Mouse (Mus musculus): Measurements from ENCODE around the gene Gzma. TPM values are rescaled to one million over a fixed set of nuclear protein-coding genes. Genes with fewer than 3 reads are reported as not detected.

Gene Gzma
- not detected for polyA plus RNA-seq (2015; fragmentation: Illumina TruSeq; extraction: RNeasy Lipid Tissue Mini Kit (QIAGEN cat#74804); ENCODE audit: insufficient read depth, low read depth, low replicate concordance)

GRCm38 (mm10) chr13:113100879-113101278, at the start of gene Gzma:
Gzma (minus strand) TSS chr13:113100981.

DNA sequence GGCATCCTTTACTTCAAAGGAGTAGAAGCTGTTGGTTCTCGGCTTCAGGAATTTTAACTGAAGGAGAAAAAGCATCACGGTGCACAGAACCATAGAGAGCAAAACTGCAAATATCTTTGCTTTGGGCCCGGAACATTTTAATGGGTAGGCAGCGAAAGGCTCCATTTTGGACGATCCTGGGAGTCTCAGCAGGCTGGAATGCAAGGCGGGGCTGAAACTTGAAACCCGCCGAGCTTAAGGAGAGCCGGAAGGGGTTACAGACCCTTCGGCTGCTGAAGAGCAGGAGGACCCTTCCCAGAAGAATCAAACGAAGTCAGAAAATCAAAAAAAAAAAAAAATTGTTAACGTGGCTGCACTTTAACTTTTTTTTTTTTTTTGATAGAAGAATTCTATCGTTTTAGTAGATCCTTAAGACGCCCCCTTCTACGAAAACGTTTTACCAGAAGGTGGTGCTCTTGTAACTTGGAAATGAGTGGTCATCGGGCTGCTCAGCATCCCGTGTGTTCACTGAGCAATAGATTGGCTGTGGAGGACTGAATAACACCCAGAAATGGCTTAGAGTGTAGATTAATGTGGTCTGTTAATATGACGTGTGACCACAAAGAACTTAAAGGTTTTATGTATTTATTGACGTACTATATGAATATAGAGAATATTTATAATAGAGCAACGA, 54.4 kb downstream of the Gzma start, which contains the start of gene Gpx8:
Gene Gpx8 (minus strand): TSS at position 200 of the 673 bp plus-strand sequence.

Other genes with a start within 250 kb of the Gzma start
- 7.6 TPM for gene Mtrex, start 173.6 kb downstream of the Gzma start, polyA plus RNA-seq (2015; fragmentation: Illumina TruSeq; extraction: RNeasy Lipid Tissue Mini Kit (QIAGEN cat#74804); ENCODE audit: insufficient read depth, low read depth, low replicate concordance)
- 2.2 TPM for gene Dhx29, start 173.5 kb downstream of the Gzma start, polyA plus RNA-seq (2015; fragmentation: Illumina TruSeq; extraction: RNeasy Lipid Tissue Mini Kit (QIAGEN cat#74804); ENCODE audit: insufficient read depth, low read depth, low replicate concordance)
- gene Ccno, start 113.2 kb downstream of the Gzma start, polyA plus RNA-seq (2015; fragmentation: Illumina TruSeq; extraction: RNeasy Lipid Tissue Mini Kit (QIAGEN cat#74804); ENCODE audit: insufficient read depth, low read depth, low replicate concordance) = not detected
- gene Mcidas, start 107.1 kb downstream of the Gzma start, polyA plus RNA-seq (2015; fragmentation: Illumina TruSeq; extraction: RNeasy Lipid Tissue Mini Kit (QIAGEN cat#74804); ENCODE audit: insufficient read depth, low read depth, low replicate concordance) = not detected
- not detected for gene Cdc20b, start 65.9 kb downstream of the Gzma start, polyA plus RNA-seq (2015; fragmentation: Illumina TruSeq; extraction: RNeasy Lipid Tissue Mini Kit (QIAGEN cat#74804); ENCODE audit: insufficient read depth, low read depth, low replicate concordance)
- gene Gpx8, start 54.6 kb downstream of the Gzma start, polyA plus RNA-seq (2015; fragmentation: Illumina TruSeq; extraction: RNeasy Lipid Tissue Mini Kit (QIAGEN cat#74804); ENCODE audit: insufficient read depth, low read depth, low replicate concordance) = 12.5 TPM
- gene Esm1, start 108.7 kb upstream of the Gzma start, polyA plus RNA-seq (2015; fragmentation: Illumina TruSeq; extraction: RNeasy Lipid Tissue Mini Kit (QIAGEN cat#74804); ENCODE audit: insufficient read depth, low read depth, low replicate concordance) = 8.4 TPM
- gene Gzmk, start 124.9 kb upstream of the Gzma start, polyA plus RNA-seq (2015; fragmentation: Illumina TruSeq; extraction: RNeasy Lipid Tissue Mini Kit (QIAGEN cat#74804); ENCODE audit: insufficient read depth, low read depth, low replicate concordance) = not detected
- gene BC067074, start 192.2 kb upstream of the Gzma start, polyA plus RNA-seq (2015; fragmentation: Illumina TruSeq; extraction: RNeasy Lipid Tissue Mini Kit (QIAGEN cat#74804); ENCODE audit: insufficient read depth, low read depth, low replicate concordance) = 1.0 TPM